Mouse (Mus musculus) regulatory T cell (primary cell): Measurements from ENCODE around the gene Ifi202b.
"Not testable (repeated sequence)": the region's sequence is repeated elsewhere in the genome, so short reads cannot be mapped to it uniquely, and the experiment has no call there.

Experiments used
- in situ Hi-C: fragments of 300-600 bp; cut with MboI, MseI; formaldehyde crosslinking; loops from one replicate; pipeline ENCODE4 v1.15.1; 2025; ENCODE audit warnings: high pct_unique_total_duplicates

Gene Ifi202b

DNA sequence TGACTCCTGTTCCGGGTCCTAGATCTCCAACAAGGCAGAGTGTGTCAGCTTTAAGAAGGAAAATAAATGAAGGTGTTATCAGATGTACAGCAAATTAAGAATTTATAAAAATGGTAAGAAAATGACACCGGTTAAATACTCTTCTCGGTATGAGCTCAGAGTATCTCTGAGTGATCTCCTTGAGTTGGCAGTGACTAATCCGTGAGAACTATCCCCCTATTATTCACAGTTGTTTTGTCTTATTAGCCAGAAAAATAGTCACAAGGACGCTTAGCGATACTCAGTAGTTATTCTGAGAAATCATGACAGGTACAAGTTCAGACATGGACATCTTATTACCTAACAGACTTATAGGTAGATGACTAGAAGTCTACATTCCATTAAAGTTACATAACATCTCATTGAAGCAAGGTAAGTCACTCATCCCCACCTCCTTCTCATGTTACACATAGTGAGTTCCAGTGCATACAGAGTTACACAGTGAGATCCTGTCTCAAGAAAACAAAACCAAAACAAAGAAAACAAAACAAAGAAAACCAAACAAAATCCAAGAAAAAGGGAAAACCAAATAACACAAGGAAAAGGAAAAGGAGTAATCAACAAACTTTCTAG, at the start of gene Ifi202b:
Ifi202b (minus strand) TSS at position 51 of the 612 bp plus-strand sequence.
- in situ Hi-C loops, result loop anchor here (25.0 kb wide), 1 partner anchor 455 kb away; the partner anchor contains the start of gene Olfr220

DNA sequence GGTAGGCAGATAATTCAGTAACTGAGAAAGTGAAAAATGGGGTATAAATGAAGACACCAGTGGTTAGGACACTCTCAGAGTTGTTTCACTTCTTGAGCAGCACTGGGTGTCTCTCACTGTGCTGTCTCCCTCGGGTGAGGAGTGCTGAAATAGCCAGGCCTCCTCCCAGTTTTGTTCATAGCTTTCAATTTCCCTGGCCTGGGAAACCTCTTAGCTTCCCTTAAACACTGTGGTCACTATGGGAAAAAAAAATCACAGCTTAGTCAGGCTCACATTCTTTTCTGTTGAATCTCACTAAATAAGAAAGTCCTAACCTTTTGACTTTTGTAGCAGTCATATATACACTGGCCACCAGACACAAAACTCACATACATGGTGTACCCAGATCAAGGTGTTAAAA, 49.2 kb upstream of the Ifi202b start, which contains the start of gene Ifi205:
Ifi205 (minus strand) TSS at position 113 of the 400 bp plus-strand sequence.
- in situ Hi-C loops, result no loop called here

DNA sequence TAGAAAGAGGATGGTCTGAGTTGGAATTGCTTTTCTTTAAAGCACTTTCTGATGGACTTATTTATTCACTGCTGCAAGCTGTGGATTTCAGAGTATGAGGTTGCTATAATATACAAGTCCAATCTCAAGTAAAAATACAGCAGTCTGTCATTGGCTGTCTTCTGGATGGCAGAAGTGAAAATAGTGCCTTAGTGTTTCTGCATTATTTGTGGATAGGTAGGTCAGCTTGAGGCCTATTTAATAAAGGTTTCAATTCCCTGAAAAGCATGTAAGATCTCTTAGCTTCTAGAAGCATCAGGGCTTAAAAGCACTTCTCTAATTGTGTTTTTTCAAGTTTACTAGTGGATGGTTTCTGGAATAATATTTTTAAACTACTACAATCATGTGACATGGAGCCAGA, 24.5 kb upstream of the Ifi202b start:
- in situ Hi-C loops, result loop anchor here (5.0 kb wide), 1 partner anchor 115 kb away; no protein-coding TSS in a partner anchor

DNA sequence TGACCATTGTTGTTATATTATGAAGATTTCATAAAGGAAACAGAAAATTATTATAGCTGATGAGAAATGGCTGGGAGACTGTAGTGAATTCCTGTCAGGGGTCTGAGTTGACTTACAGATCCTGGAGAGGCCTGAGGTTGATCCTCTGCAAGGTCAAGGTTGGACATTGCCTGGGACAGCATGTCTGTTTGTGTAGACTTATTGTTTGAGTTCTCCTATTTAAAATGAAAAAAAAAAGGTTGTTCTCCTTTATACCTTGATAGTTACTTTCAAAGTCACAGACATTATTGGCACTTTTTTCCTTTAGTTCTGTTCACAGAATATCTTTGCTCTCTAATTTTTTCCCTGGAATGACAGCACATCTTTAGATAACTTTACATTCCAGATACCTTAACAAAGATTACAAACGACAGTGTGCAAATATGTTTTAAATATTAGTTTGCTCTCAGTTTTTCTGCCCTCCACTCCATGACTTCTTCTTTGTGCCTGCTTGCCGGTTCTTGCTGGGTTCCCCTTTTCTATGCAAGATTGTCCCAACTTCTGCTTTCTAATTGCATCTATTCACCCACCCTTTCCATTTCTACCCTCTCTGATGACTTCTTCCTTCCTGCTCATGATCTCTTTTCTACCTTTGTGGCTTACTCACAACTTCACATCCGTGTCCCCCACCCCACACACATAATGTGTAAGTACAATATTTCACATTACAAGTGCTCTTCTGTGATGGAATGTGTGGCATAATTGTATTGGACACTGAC, 22.0 kb upstream of the Ifi202b start:
- in situ Hi-C loops, result loop anchor here (5.0 kb wide), 1 partner anchor 112 kb away; no protein-coding TSS in a partner anchor

DNA sequence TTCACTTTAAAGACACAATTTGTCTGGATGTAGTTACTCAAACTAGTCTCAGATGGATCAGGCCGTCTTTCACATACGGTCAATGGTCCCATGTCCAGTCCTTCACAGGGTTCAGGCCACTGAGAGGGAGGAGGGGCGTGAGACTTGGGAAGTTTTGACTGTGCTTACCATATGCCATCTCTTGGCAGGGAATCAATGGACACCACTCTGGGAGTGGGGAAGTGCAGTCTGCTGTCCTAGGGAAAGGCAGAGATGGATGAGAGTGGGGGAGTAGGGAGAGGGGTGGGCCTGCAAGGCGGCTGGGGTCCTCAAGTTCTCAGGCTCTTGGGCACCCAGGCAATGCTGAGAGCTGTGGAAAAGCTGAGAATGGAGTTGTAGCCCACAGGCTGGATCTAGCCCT, 12.5 kb upstream of the Ifi202b start:
- in situ Hi-C loops, result loop anchor here (25.0 kb wide), 1 partner anchor 442 kb away; the partner anchor contains the start of gene Olfr220

DNA sequence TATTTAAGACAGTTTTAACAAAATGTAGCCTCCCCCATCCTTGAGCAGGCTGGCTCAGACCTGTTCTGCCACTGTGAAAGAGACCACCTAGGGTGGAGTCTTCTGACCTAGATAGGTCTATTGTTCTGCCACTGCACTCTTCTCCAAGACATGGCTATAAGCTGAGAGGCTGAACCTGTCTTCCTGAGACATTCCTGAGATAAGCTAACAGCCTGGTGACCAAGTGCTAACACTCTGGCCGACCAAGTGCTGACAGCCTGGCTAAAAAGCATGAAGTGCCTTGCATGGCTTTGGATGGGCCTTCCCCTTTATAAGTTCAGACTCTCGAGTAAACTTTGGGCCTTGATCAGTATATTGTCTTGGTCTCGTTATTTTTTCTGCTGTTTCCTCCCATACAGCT, 1.5 kb downstream of the Ifi202b start:
- in situ Hi-C loops, result loop anchor here (25.0 kb wide), 1 partner anchor 456 kb away; the partner anchor contains the start of gene Olfr220

DNA sequence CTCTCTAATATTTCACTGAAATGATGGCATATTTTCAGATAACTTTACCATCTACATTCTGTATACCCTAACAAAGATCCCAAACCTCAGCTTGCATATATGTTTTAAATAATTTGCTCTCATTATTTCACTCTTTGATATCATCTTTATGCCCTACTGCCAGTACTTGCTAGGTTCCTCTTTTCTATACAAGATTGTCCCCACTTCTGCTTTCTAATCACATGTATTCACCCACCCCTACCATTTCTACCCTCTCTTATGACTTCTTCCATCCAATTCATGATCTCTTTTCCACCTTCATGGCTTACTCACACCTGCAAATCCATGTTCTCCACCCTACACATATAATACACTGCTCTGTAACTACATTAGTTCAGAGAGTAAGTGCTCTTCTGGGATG, 4.9 kb downstream of the Ifi202b start:
- in situ Hi-C loops, result loop anchor here (25.0 kb wide), 1 partner anchor 460 kb away; the partner anchor contains the start of gene Olfr220

DNA sequence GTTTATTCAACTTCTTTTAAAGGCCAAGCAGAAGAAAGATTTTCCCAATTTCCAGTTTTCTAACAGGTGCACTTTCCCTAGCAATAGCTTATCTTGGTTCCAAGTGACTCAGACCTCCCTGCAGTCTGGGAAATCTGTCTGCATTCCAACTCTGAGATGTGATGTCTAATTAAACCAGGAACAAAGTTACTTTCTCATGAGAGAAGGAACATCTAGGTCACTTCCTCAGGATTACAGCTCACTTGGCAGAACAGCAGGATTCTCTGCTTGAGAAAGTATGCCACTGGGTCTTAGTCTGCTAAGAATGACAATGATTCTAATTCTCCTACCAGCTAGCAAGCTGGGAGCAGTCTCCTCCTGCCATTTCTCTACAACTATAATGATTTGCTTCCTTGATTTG, 9.4 kb downstream of the Ifi202b start:
- in situ Hi-C loops, result no loop called here

DNA sequence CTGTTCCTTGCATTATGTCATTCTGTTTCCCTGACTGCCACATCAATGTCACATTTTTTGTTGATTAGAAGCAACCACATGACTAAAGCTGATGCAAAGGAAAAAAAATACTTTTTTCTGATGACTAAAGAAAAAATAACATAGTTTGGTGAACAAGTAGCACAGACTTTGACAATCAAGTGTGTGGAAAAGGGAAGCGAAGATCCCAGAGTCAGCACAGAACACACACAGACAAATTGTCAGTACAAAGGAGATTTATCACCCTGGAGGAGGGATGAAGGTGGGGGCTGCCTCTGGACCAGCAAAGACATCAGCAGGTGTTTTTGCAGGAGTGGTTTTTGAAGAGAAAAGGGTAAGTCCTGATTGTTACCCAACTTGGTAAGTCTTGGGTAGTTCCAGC, 21.1 kb downstream of the Ifi202b start:
- in situ Hi-C loops, result not testable (repeated sequence)

DNA sequence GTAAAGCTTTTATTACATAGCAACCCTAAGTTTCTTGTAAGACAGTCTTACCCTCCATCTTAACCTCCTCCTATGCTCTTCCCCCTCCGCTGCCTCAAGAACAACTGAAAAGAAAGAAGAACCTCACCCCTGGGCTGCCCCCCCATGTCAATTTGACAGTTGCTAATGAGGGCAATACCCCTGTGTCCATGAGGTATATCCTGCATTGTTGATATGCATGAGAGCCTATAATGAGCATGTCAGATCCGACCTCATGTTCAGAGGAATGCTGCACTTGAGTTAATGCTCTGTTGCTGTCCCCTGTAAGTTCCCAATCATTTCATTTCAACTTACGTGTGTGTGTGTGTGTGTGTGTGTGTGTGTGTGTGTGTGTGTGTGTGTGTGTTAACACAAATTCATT, 22.5 kb downstream of the Ifi202b start:
- in situ Hi-C loops, result loop anchor here (10.0 kb wide), 1 partner anchor 105 kb away; no protein-coding TSS in a partner anchor

DNA sequence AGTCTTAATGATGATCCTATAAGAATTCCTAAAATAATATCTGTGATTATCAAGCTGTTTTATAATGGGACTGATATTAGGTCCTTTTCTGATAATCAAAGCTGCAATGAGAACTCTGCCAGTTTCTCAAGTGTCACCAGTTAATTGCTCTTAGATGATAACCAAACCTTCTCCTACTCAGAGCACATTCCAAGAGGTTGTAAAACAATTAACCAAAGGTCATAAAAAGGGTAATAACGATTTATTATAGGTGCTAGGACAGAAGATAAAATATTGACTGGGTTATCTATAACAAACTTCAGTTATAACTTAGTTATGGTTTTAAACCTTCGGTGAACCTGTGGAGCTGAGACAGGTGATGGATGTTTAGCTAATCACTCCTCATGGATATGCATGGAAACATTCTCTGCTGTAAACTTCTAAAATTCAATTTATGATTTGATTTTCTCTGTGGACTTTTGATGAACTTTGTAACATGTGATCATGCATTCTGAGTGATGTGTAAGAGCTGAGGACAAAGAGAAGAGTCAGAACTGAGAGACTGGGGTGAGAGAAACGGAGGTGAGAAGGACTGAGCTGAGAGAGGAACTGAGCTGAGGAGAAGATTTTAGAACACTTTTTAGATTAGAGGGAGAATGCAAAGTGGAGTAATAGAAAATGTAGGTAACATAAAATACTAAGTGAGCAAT, 26.6 kb downstream of the Ifi202b start:
- in situ Hi-C loops, result loop anchor here (10.0 kb wide), 1 partner anchor 101 kb away; no protein-coding TSS in a partner anchor

DNA sequence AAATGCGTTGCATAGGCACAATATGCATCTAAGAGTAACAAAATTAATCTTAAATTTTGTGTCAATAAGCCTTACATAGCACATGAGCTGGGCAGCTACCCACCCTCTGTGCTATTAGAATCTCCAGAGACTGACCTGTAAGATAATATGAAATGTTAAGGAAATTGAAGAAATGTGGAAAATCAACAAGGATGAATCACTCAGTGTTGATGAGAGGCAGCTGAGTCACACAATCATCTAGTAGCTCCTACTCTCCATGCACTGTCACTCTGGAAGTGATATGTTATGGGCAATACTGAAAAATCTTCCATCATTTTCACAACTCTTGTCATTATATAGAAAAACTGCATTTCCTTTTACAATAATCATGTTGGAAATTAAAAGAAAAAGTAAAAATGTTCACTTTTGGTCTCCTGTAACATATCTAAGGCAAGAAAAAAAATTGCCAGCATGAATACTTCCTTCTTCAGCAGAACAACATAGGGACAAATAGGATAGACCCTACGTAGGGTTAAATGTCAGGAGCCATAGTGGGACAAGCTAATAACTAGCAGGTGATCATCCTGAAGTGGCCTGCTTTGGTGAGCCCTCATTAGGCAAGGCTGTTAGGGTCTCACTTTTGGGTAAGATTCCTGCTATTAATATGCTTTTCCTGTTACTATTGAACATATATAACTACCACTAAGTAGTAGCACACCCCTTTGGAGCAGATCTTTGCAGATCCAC, 27.3 kb downstream of the Ifi202b start:
- in situ Hi-C loops, result loop anchor here (10.0 kb wide), 1 partner anchor 100 kb away; no protein-coding TSS in a partner anchor

DNA sequence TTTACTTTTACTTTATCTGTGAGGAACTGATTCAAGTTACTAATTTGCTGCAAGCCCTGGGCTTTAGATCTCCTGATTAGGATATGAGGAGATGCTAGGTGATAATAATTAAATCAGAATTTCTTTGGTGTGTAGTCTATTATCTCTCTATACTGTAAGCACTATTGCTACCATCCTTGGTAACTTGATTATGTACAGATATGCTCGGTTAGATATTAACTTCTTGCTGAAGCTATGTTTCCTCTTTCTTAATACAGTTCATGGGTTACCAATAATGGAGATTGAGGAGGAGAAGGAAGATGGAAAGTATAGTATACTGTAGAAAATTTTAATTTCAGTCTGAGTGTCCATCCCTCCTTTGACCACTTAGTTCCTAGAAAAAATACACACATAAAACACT, 29.0 kb downstream of the Ifi202b start:
- in situ Hi-C loops, result loop anchor here (10.0 kb wide), 1 partner anchor 99 kb away; no protein-coding TSS in a partner anchor

DNA sequence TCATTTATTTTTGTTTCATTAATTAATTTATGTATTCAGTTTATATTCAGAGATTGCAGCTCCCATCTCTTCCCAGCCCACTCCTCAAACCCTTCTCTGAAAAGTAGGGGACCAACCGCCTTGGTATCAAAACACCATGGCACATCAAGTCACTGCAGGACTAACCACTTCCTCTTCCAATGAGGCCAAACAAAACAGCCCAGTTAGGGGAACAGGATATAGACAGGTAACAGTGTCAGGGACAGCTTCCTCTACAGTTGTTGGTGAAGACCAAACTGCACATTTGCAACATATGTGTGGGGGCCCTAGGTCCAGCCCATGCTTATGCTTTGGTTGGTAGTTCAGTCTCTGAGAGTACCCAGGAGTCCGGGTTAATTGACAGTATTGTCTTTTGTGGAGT, 33.5 kb downstream of the Ifi202b start:
- in situ Hi-C loops, result loop anchor here (5.0 kb wide), 2 partner anchors 77 to 142 kb away; no protein-coding TSS in a partner anchor

DNA sequence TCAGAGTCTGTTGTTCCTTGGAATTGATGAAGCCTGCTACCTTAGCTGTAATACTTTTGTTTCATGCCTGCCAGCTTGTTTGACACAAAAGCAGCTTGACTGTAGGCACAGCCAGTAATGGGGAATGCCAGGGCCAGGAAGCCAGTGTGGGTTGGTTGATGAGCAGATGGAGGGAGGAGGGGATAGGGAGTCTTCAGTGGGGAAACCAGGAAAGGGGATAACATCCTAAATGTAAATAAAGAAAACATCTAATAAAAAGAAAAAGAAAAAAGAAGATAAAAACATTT, 39.8 kb downstream of the Ifi202b start:
- in situ Hi-C loops, result not testable (repeated sequence)

DNA sequence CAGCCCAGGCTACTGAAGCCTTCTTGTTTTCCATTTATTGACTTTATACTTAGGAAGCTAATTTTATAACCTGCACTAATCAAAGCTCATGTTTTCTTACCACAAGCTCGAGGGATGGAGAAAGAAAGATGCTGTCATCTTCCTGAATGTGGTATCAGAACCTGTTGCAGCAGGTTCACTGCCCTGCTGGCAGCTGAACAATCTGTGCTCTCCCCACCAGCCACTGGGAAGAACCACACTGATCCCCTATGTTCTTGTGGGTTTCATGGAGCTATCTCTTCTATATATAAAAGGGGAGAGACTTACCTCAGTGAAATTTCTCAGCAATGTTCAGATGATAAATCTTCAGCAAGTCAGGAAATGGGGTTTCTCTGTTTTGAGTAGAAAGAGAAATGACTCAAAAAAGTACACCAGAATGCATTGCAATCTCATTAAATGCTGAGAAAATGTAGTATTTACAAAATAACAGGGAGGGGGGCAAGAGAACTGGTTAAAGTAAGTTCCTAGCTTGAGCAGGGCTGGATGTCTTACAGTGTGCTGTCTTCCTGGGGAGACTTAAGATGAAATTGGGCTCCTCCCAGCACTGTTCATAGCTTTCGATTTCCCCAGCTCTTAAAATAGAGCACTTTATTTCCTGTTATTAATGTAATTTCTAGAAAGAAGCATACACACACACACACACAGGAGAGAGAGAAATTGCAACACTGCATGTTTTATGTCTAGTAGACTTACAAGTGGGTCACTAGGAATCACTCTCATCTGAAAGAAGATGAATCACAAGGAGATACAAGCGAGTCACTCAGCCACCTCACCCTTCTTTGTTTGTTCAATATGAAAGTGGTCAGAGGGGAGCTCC, 40.4 kb downstream of the Ifi202b start, which contains the start of the genes Mndal and Ifi203:
Mndal (minus strand) TSS at position 568 of the 856 bp plus-strand sequence.
Ifi203 (minus strand) TSS at position 749 of the 856 bp plus-strand sequence.
- in situ Hi-C loops, result not testable (repeated sequence)

DNA sequence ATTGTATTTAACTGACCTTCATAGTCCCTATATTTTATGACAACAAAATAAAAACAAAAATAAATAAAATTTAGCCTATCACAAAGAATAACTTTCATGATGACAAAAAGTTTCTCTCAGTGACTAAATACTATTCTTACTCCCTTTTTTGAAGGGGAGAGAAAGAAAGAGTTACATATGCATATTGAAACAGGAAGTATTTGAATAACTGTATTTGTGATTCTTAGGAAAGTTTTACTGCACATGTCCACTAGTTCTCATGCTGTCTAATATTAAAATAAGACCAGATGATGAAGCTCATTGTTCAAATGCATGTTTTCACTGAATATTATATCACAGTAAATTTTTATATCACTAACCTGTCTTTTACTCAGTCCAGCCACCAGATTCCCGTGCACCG, 41.0 kb downstream of the Ifi202b start:
- in situ Hi-C loops, result not testable (repeated sequence)

DNA sequence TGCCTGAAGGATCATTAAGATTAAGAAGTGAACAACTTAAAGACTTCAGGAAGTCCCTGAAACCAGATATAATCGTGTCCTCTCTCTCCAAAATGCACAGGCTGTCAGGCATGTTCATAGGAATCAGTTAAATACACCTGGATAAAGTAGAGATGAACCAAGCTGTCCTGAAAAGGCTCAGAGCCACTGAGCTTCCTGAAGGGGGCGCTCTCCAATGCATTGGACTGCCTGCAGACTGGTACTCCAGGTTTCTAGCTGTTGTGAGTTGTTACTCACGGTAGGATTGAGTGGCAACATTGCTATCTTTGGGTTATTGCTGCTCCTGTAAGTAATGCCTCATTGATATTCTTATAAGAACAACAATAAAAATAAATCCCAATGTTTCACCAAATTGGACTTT, 63.3 kb downstream of the Ifi202b start:
- in situ Hi-C loops, result loop anchor here (5.0 kb wide), 1 partner anchor 147 kb away; no protein-coding TSS in a partner anchor

DNA sequence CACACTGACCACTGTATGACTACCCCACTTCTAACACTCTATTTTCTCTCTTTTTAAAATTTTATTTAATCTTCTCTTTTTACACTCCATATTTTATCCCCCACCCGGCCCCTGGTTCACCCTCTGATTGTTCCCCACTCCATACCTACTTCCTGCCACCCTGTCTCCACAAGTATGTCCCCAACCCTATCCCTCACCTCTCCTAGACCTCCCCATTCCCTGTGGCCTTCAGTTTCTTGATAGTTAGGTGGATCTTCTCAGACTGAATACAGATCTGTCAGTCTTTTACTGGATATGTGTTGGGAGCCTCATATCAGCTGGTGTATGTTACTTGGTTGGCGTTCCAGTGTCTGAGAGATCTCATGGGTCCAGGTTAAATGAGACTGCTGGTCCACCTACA, 68.0 kb downstream of the Ifi202b start:
- in situ Hi-C loops, result no loop called here

DNA sequence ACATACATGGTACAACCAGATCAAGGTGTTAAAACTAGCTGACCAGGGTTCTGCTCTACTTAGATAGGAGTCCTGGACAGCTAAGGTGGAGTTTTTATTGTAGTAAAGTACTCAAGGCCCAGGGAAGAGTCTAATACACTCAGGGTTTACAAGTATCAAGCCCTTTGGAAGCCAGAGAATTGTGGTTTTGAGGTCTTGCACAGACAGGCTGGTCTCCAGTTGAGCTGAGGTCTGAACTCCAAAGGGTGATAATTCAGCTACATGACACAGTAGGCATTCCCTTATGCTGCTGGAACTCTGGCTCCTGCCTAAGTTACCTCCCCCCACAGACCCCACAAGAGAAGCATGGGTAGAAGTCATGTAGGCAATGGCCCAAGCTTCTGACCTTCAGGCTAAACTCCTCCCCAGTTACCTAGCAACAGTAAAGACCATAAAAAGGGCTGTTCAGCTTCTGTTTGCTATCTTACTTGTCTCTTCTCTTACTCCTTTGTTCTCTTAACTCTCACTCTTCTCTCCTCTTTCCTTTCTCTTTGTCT, 69.2 kb downstream of the Ifi202b start:
- in situ Hi-C loops, result not testable (repeated sequence)
